Mouse (Mus musculus): ENCODE data around the gene Tmeff2. TPM values are rescaled to one million over a fixed set of nuclear protein-coding genes. Genes with fewer than 3 reads are reported as not detected.
A peak's percentile ranks its signal among the peaks of the same experiment; 100 is the strongest.

The Tmeff2 gene
- polyA plus RNA-seq, 1 experiment from 2014 or later: 8.5 TPM

DNA sequence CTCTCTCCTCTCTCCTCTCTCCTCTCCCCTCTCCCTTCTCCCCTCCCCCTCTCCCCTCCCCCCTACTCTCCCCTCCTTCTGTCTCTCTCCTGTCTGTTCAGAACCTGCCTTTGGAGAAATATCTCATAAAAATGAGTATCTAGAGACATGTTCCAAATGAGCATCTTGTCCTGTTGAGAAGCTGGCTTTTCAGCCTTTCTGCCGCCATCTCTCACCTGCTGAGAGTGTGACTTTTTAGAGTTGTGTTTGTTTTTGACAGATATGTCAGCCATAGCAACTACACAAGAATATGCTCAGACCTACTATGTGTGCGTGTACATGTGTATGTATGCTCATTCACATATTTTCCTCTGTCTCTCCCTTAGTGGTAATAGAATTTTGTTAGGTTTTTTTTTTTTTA lies 283.8 kb downstream of the Tmeff2 start:
- WGBS: 87% methylated on average over 2 of the region's 2 CpGs
- Histone ChIP-seq H3K4me3 (replicated peaks) (no peak overlapping the region), H3K36me3 (no peaks in the 10 kb centered on the region), H3K27me3 (replicated peaks) (no peaks in the 10 kb centered on the region), H3K27ac (no peak overlapping the region), H3K4me1 (no peaks in the 10 kb centered on the region), H3K9ac (no peak overlapping the region), H3K9me3 (no peaks in the 10 kb centered on the region), H3K4me2 (no peak overlapping the region)
- no peak for ATAC-seq (ENCODE audit: insufficient read depth, low FRiP score, low read depth)

DNA sequence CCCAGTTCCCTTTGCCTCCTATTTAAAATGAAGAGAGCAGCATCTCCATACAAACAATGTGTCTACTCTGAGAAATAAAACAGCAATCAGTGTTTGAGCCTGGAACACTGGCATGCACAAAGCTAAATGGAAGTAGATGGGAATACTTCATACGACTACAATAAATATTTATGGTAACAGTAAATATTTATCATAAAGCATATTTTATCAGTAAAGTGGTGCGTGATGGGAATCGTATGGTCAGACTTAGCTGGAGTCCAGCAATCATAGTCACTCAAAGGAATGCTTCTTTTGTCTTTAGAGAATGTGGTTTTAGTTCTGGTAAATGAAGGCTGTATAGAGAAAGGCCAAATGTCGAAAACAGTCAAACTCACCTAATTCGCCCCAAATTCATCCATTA lies 288.6 kb downstream of the Tmeff2 start:
- no peaks in the 10 kb centered on the region for H3K9me3 ChIP-seq
- no peak overlapping the region for H3K4me3 ChIP-seq (replicated peaks)
- H3K4me2 ChIP-seq: no peak overlapping the region
- H3K4me1 ChIP-seq: peaks cover 4% of the 10 kb centered on the region
- ATAC-seq (ENCODE audit: insufficient read depth, low FRiP score, low read depth): no peak
- H3K9ac ChIP-seq: no peak overlapping the region
- no peaks in the 10 kb centered on the region for H3K27me3 ChIP-seq (replicated peaks)
- no peaks in the 10 kb centered on the region for H3K36me3 ChIP-seq
- WGBS: 62% methylated on average over 5 of the region's 5 CpGs
- H3K27ac ChIP-seq: no peak overlapping the region

DNA sequence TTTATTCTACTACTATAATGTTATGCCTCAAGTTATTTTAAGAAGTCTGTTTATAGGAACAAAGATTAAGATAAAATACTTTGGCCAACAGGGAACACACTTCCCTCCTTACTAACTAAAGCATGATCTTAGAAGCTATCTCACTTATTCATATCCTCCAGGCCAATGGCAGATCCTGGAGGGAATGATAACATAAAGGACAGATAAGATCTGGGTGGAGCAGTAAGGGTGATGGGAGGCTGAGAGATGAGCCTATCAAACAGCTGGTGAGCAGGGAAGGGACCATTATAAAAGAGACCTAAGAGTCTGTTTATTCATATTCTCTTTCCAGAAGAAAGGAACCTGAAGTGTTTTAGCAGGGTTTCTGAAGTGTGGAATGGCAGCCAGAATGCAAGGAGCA lies 290.8 kb downstream of the Tmeff2 start:
- no peaks in the 10 kb centered on the region for H3K9me3 ChIP-seq
- ATAC-seq (ENCODE audit: insufficient read depth, low FRiP score, low read depth): no peak
- no peak overlapping the region for H3K4me3 ChIP-seq (replicated peaks)
- peaks cover 4% of the 10 kb centered on the region for H3K4me1 ChIP-seq
- no peak overlapping the region for H3K4me2 ChIP-seq
- no peaks in the 10 kb centered on the region for H3K36me3 ChIP-seq
- no peak overlapping the region for H3K9ac ChIP-seq
- peak overlapping the region; percentile 41; the same call in 1 of the 2 replicates for H3K27ac ChIP-seq
- H3K27me3 ChIP-seq (replicated peaks): no peaks in the 10 kb centered on the region

DNA sequence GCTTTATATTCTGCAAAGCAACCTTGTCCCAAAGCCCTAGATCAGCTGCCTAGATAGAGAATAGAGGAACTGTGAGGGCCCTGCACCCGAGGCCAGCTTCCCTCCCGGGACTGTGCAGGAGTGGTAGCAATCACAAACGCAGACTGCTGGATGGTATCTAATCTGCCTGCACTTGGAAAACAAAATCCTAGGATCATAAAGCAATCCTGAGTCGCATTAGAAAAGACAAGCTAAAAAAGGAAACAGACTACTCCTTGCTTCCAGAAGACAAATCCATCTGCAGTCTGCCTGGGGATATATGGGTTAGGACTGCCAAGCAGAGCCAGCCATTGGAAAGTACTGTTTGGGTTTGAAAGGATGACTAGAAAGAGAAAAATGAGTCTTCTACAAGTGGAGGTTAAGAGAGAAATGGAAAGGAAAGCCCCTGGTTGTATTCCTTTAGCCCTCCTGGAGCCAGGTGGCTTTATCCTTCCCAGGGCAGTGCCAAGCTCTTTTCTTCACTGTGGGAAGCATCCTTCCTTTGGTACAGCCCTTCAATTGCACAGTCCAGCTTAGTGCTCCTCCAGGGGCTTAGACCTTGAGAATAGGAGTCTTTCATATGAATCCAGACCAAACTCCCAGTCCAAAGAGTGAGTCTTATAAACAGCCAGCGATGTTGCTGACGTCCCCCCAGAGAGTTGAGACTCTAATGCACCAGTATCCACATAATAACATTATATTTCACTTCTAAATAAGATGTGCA lies 291.6 kb downstream of the Tmeff2 start:
- Histone ChIP-seq H3K4me1 (peaks cover 4% of the 10 kb centered on the region), H3K4me2 (no peak overlapping the region), H3K36me3 (no peaks in the 10 kb centered on the region), H3K9ac (no peak overlapping the region), H3K4me3 (replicated peaks) (no peak overlapping the region), H3K27ac (peak overlapping the region; percentile 41; the same call in 1 of the 2 replicates), H3K9me3 (no peaks in the 10 kb centered on the region), H3K27me3 (replicated peaks) (no peaks in the 10 kb centered on the region)
- ATAC-seq (ENCODE audit: insufficient read depth, low FRiP score, low read depth): no peak
- 38% methylated on average over 6 of the region's 6 CpGs for WGBS

DNA sequence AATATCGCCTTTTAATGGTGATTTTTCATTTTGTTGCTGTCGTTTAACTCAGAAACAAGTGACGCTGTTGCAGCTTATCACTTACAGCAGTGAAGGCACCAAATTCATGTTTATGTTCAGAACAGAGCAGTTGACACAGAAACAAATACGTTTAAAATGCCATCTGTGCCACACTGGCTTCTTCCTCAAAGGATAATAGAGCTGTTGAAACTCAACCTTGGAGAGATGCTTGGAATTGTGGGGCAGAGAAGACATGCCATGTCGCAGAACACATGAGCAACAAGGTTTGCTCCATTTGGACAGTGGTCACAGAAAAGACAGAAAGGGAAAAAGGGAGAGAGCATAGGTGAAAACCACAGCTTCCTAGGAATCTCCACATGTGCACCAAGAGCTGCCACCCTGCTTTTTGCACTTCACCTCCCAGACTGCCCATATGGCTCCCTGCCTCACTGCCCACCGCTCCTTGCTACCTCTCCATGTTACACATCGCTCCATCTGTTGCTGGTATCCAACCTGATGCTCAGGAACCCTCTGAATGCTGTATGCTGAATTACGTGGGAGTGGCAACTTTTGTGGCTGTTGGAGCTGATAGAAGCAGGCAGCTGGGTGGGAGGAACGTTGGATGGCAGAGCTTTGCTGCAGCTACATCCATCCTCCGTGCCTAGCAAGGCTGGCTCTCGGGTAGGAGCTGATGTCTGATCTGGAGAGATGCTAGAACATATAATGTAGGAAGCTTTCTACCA lies 298.8 kb downstream of the Tmeff2 start:
- H3K4me2 ChIP-seq: no peak overlapping the region
- no peak overlapping the region for H3K9ac ChIP-seq
- no peaks in the 10 kb centered on the region for H3K27me3 ChIP-seq (replicated peaks)
- no peak for ATAC-seq (ENCODE audit: insufficient read depth, low FRiP score, low read depth)
- no peak overlapping the region for H3K27ac ChIP-seq
- H3K36me3 ChIP-seq: no peaks in the 10 kb centered on the region
- H3K9me3 ChIP-seq: no peaks in the 10 kb centered on the region
- 79% methylated on average over 11 of the region's 11 CpGs for WGBS
- no peaks in the 10 kb centered on the region for H3K4me1 ChIP-seq
- H3K4me3 ChIP-seq (replicated peaks): no peak overlapping the region

DNA sequence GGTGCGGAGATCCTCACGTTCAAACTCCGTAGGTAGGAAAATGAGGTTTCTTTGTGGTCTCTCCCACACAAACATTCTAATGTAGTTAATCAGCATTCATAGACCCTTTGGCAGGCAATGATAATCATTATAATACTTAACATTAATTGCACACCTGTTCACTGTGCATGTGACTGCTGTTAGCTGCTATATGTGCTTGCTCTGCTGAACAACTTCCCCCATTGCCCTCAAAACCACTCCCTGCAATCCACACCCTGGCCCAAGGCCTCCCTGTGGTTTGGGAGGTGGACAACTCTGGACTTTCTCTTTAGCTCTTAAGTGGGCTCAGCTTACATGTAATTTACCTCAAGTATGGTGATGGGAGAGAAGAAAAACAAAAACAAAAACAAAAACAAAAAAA lies 299.5 kb downstream of the Tmeff2 start:
- ATAC-seq (ENCODE audit: insufficient read depth, low FRiP score, low read depth): no peak
- Histone ChIP-seq H3K36me3 (no peaks in the 10 kb centered on the region), H3K9ac (no peak overlapping the region), H3K4me1 (no peaks in the 10 kb centered on the region), H3K27me3 (replicated peaks) (no peaks in the 10 kb centered on the region), H3K4me3 (replicated peaks) (no peak overlapping the region), H3K27ac (no peak overlapping the region), H3K4me2 (no peak overlapping the region), H3K9me3 (no peaks in the 10 kb centered on the region)
- WGBS: 91% methylated on average over 3 of the region's 3 CpGs

DNA sequence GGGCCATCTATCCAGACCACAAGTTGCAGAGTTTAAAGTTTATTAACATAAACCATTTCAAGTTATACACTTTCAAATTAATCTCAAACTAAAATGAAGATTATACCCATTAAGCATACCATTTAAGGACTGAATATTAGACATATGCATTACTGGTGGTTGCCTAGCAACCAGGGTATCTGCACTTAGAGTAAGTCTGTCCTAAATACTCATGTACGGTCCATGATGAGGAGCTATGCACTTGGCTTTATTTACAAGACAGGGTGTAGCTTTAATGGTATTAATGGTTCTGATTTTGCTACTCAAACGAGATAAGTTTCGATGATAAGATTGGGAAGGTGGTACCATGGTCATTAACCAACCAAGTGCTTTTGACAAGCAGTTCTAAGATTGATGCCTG lies 315.2 kb downstream of the Tmeff2 start:
- H3K9me3 ChIP-seq: no peaks in the 10 kb centered on the region
- no peak overlapping the region for H3K27ac ChIP-seq
- H3K4me2 ChIP-seq: no peak overlapping the region
- 74% methylated on average over 3 of the region's 3 CpGs for WGBS
- H3K27me3 ChIP-seq (replicated peaks): no peaks in the 10 kb centered on the region
- no peak for ATAC-seq (ENCODE audit: insufficient read depth, low FRiP score, low read depth)
- H3K36me3 ChIP-seq: no peaks in the 10 kb centered on the region
- H3K4me1 ChIP-seq: no peaks in the 10 kb centered on the region
- H3K9ac ChIP-seq: no peak overlapping the region
- H3K4me3 ChIP-seq (replicated peaks): no peak overlapping the region

DNA sequence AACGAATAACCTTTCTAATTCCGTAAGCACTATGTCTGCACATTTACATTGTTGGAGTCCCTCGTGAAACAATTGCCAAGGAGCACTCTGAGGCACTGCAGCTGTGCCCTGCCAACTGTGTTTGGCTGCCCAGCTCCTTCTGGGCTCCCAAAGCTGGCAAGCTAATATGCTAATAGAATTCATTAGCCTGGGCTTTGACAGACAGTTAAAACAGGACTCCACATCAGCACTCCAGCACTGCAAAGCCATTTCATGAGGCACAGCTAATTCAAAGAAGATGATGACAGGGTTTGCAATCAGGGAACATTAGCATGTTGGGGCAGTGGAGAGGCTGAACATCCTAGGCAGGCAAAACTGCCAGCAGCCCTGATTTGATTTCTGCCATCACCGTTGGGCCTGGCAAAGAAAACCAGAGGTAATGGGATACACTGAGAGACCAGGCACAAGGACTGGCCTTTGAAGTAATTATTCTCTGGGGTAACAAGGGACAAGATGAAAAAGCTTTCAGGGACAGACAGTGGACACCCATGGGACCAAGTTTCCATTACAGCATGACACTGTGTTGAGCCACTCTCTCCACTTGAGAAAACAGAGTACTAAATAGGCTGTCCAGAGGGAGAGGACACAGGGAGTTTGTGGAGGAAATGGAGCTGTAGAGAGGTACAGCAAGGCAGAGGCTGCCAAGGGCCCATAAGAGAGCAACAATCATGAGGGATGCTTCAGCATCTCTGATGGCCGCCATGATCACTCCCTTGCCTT lies 316.0 kb downstream of the Tmeff2 start:
- 72% methylated on average over 5 of the region's 5 CpGs for WGBS

DNA sequence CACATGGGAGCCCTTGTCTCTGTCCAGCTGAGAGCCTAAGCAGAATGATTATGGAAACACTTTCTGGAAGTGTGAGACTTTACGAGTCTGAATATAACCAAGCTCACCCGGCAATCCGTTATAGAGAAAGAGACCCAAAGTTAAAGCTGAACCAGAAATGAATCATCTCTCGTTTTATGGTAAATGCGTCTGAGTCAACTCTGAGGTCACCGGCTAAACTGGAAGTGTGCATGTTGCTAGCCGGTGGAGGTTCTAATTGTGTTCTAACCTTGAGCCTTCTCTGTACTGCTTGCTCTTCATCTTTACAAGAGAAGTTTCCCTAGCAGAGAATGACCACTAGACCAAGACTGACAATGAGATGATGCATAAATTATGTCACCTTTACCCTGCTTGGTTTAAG lies 316.8 kb downstream of the Tmeff2 start:
- H3K27ac ChIP-seq: no peak overlapping the region
- WGBS: 76% methylated on average over 7 of the region's 7 CpGs
- ATAC-seq (ENCODE audit: insufficient read depth, low FRiP score, low read depth): no peak
- no peak overlapping the region for H3K9ac ChIP-seq
- H3K4me1 ChIP-seq: no peaks in the 10 kb centered on the region
- no peak overlapping the region for H3K4me2 ChIP-seq
- H3K27me3 ChIP-seq (replicated peaks): no peaks in the 10 kb centered on the region
- no peaks in the 10 kb centered on the region for H3K9me3 ChIP-seq
- H3K4me3 ChIP-seq (replicated peaks): no peak overlapping the region
- no peaks in the 10 kb centered on the region for H3K36me3 ChIP-seq

More for the DNA sequence above, 316.0 kb downstream of the Tmeff2 start:
- H3K36me3 ChIP-seq: no peaks in the 10 kb centered on the region
- H3K4me1 ChIP-seq: no peaks in the 10 kb centered on the region
- no peak overlapping the region for H3K27ac ChIP-seq
- H3K9me3 ChIP-seq: no peaks in the 10 kb centered on the region
- H3K27me3 ChIP-seq (replicated peaks): no peaks in the 10 kb centered on the region
- H3K4me2 ChIP-seq: no peak overlapping the region
- no peak overlapping the region for H3K4me3 ChIP-seq (replicated peaks)
- no peak overlapping the region for H3K9ac ChIP-seq
- ATAC-seq (ENCODE audit: insufficient read depth, low FRiP score, low read depth): no peak

DNA sequence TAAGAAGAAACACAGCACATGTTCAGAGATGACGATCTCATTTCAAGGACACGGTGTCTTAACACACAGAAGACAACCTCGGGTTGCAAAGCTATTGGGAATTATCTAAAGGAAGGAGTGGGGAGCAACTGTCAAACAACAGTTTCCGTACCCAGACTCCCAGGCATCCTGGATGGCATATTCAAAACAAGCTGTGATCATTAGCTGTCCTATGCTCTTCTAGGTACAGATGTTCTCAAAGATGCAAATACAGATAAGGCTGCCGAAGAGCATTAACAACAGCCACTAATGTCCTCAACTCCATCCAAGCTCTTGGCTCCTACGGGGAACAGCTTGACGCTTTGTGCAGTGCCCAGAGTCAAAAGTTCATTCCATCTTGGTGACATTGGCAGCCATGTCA lies 324.7 kb downstream of the Tmeff2 start:
- Histone ChIP-seq H3K36me3 (no peaks in the 10 kb centered on the region), H3K27ac (no peak overlapping the region), H3K4me3 (replicated peaks) (no peak overlapping the region), H3K4me1 (no peaks in the 10 kb centered on the region), H3K27me3 (replicated peaks) (no peaks in the 10 kb centered on the region), H3K9ac (no peak overlapping the region), H3K4me2 (no peak overlapping the region), H3K9me3 (no peaks in the 10 kb centered on the region)
- 79% methylated on average over 7 of the region's 7 CpGs for WGBS
- no peak for ATAC-seq (ENCODE audit: insufficient read depth, low FRiP score, low read depth)

Measured in stomach, embryonic 15.5 days (tissue).